Mouse (Mus musculus): Measurements from ENCODE around the gene Cnot6l.

The Cnot6l gene

GRCm38 (mm10) chr5:96171765-96172164, 7.8 kb upstream of the Cnot6l start:
- TF ChIP-seq GATA4 (IDR thresholded peaks at IDR 0.05; ENCODE audit: insufficient replicate concordance, low read length), result no peak

- TF ChIP-seq GATA4 (IDR thresholded peaks at IDR 0.05; ENCODE audit: insufficient replicate concordance, low read length), result peak; percentile 88
These were observed 6.5 kb upstream of the Cnot6l start for GRCm38 (mm10) chr5:96170443-96170842.

- TF ChIP-seq GATA4 (IDR thresholded peaks at IDR 0.05; ENCODE audit: insufficient replicate concordance, low read length), result no peak
These were observed 2.8 kb upstream of the Cnot6l start for GRCm38 (mm10) chr5:96166761-96167160.

GRCm38 (mm10) chr5:96163396-96164020, 463 bp downstream of the Cnot6l start:
- no peak for TF ChIP-seq GATA4 (IDR thresholded peaks at IDR 0.05; ENCODE audit: insufficient replicate concordance, low read length)

GRCm38 (mm10) chr5:96162399-96163331, 1.3 kb downstream of the Cnot6l start:
- TF ChIP-seq GATA4 (IDR thresholded peaks at IDR 0.05; ENCODE audit: insufficient replicate concordance, low read length), result peak; percentile 46; the same call in 1 of the 2 replicates

- no peak for TF ChIP-seq GATA4 (IDR thresholded peaks at IDR 0.05; ENCODE audit: insufficient replicate concordance, low read length)
These were observed 2.2 kb downstream of the Cnot6l start for GRCm38 (mm10) chr5:96161578-96162398.

DNA sequence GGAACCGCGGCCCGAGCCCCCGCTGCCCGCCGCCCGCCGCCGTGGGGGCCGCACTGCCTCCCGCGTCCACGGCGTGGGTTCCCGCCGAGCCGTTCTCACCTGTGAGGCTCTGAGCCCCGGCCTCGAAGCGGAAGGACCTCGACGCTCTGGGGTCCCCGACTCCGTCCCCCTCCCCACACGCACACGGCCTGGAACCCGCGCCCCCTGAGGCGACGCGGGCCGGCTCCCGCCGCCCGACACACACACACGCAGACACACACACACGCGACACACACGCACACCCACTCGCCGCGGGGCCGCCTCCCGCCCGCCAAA, 2.8 kb downstream of the Cnot6l start:
- no peak for TF ChIP-seq GATA4 (IDR thresholded peaks at IDR 0.05; ENCODE audit: insufficient replicate concordance, low read length)

DNA sequence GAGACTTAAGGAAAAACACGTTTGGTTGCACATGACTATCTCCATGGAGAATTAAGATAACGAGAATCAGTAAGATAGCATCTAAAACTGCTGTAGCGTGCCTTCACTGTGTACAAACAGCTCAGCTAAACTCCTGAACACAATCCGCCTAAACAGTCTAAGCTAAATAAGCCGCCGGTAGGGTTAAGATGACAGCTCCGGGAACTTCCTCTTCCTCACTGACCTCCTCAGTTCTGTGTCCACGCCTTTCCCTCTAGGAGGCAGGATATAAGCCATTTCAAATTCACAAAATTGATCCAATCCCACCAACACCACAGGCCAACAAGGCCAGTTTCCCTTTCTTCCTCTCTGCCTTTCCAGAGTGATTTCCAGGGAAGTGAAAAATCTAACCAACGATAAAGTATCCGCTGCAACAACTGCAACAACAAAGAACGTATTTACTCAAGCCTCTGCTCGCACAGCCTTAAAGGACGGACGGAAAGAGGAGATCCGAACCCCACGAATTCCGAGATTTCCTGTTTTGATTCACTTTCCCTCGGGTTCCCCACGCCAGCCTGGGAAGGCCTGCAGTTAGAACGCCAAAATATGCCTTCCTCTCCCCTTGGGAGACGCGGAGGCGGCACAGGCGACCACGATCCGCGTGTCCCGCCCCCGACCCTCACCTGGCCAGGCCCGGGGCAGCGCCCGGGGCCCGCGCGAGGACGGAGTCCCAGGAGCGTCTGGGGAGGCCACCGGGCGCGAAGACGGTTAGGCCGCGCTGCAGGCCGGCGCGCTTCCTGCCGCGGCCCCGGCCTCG, 3.3 kb downstream of the Cnot6l start:
- peak; percentile 22; the same call in 1 of the 2 replicates for TF ChIP-seq GATA4 (IDR thresholded peaks at IDR 0.05; ENCODE audit: insufficient replicate concordance, low read length)

- TF ChIP-seq GATA4 (IDR thresholded peaks at IDR 0.05; ENCODE audit: insufficient replicate concordance, low read length), result no peak
These were observed 21.6 kb downstream of the Cnot6l start for GRCm38 (mm10) chr5:96142351-96142750.

- no peak for TF ChIP-seq GATA4 (IDR thresholded peaks at IDR 0.05; ENCODE audit: insufficient replicate concordance, low read length)
These were observed 33.3 kb downstream of the Cnot6l start for GRCm38 (mm10) chr5:96130683-96131082.

GRCm38 (mm10) chr5:96126856-96127255, 37.1 kb downstream of the Cnot6l start:
- no peak for TF ChIP-seq GATA4 (IDR thresholded peaks at IDR 0.05; ENCODE audit: insufficient replicate concordance, low read length)

DNA sequence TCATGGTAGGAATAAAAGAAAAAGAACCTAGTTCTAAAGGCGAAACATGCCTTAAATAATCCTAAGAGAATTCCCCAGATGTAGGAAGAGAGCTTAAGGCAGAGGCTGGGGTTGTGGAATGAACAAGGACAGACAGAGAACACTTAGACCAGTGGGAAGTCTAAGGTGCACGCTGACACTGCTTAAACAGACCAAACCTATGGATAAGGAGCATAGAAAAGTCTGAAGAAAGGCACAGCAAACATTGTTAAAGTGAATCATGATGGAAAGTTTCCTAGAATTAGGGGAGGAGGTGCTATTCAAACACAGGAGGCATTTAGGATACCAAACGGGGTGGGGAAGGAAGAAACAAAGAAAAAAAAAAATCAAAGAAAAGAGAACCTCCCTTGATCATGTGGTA, 49.0 kb downstream of the Cnot6l start:
- no peak for TF ChIP-seq GATA4 (IDR thresholded peaks at IDR 0.05; ENCODE audit: insufficient replicate concordance, low read length)

GRCm38 (mm10) chr5:96104644-96105043, 59.3 kb downstream of the Cnot6l start:
- no peak for TF ChIP-seq GATA4 (IDR thresholded peaks at IDR 0.05; ENCODE audit: insufficient replicate concordance, low read length)

- no peak for TF ChIP-seq GATA4 (IDR thresholded peaks at IDR 0.05; ENCODE audit: insufficient replicate concordance, low read length)
These were observed 72.5 kb downstream of the Cnot6l start for GRCm38 (mm10) chr5:96091468-96091867.

GRCm38 (mm10) chr5:96085324-96085723, 78.6 kb downstream of the Cnot6l start:
- TF ChIP-seq GATA4 (IDR thresholded peaks at IDR 0.05; ENCODE audit: insufficient replicate concordance, low read length), result no peak

Data from liver, adult (tissue).